Mouse (Mus musculus) embryonic stem cell, embryonic (primary cell): ENCODE results near the gene Nr4a1.

Experiments
- CTCF ChIA-PET, 4 experiments: fragments of 300-600 bp in 2 of 4; fragments of 350-600 bp in 2 of 4; sonication (Branson Sonifier 250); formaldehyde crosslinking; loops; one replicate each; lab custom pipeline; 2022; ENCODE audit warnings: inconsistent platforms in 2 of 4; lab: Charles Lee
- POLR2A ChIA-PET, 4 experiments: fragments of 300-600 bp in 2 of 4; fragments of 350-600 bp in 2 of 4; sonication (Branson Sonifier 250); formaldehyde crosslinking; loops; one replicate each; lab custom pipeline; 2022; ENCODE audit warnings: antibody characterized with exemption in 4 of 4, inconsistent platforms in 1 of 4; lab: Charles Lee

The Nr4a1 gene

GRCm38 (mm10) chr15:101241236-101241635 is 12.8 kb upstream of the Nr4a1 start:
- ChIA-PET POLR2A (interaction anchor here (0.6 to 12.8 kb wide), 52 partner anchors 9 to 743 kb away, joined by 3 to 241 read pairs (median 4); partner anchors contain the start of genes Grasp (in 3 of the 4), Atg101 (in 2 of the 4) and Acvr1b (in 1 of the 4)), CTCF (interaction anchor here (0.5 to 6.3 kb wide), 105 partner anchors 8 to 1118 kb away, joined by 3 to 140 read pairs (median 5); partner anchors contain the start of genes Atg101 (in 3 of the 4), Grasp (in 3 of the 4) and 6030408B16Rik (in 1 of the 4))

DNA sequence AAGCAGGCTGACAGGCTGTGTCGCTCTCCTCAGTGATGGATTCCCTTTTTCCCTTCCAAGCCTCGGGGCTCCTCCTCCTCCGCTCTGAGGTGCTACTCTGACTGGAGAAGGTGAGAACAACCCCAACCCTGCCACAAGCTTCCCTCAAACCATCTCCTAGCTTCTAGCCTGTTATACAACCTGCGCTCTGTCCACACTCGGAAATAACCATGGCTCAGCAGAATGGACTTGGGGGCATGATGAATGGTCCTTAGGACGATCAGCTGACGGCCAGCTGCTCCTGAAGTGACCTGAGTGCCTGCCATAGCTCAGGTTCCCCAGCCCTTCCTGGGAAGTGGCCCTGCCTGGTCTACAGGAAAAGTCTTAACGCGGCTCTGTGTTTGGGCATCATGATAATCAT is 12.2 kb upstream of the Nr4a1 start:
- CTCF ChIA-PET = interaction anchor here (0.5 to 6.3 kb wide), 36 partner anchors 8 to 433 kb away, joined by 3 to 140 read pairs (median 6); partner anchors contain the start of genes Grasp (in 2 of the 4), 6030408B16Rik (in 1 of the 4) and Atg101 (in 1 of the 4)
- POLR2A ChIA-PET = interaction anchor here (0.7 to 12.8 kb wide), 27 partner anchors 8 to 75 kb away, joined by 3 to 241 read pairs (median 7); partner anchors contain the start of genes Grasp (in 3 of the 4), Atg101 (in 1 of the 4) and Nr4a1 (in 1 of the 4)

DNA sequence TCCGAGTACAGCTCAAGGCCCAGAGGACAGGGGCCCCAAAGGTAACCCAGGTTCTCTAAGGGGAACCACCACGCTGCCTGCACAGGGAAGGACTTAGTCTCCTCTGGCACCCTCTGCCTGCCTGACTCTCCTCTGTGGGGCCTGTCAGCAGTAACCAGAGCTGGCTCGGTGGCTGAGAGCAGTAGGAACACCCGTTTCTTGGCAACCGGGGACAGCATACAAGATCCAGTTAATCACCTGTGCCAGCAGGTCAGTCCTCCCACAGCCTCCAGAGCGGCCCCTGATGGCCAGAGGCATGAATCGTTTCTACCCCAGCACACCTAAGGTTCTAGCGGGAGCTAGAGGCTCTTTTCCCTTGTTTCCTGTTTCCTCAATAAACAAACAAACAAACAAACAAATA is 11.4 kb upstream of the Nr4a1 start:
- POLR2A ChIA-PET = interaction anchor here in 3 of 4 experiments (0.6 to 12.8 kb wide), 28 partner anchors 8 to 81 kb away, joined by 3 to 241 read pairs (median 4); partner anchors contain the start of genes Grasp (in 3 of the 3), Atg101 (in 2 of the 3) and Nr4a1 (in 1 of the 3)
- CTCF ChIA-PET = interaction anchor here (0.6 to 6.3 kb wide), 52 partner anchors 9 to 464 kb away, joined by 3 to 140 read pairs (median 4); partner anchors contain the start of genes Atg101 (in 3 of the 4), Grasp (in 2 of the 4), 6030408B16Rik (in 1 of the 4) and Acvr1b (in 1 of the 4)

DNA sequence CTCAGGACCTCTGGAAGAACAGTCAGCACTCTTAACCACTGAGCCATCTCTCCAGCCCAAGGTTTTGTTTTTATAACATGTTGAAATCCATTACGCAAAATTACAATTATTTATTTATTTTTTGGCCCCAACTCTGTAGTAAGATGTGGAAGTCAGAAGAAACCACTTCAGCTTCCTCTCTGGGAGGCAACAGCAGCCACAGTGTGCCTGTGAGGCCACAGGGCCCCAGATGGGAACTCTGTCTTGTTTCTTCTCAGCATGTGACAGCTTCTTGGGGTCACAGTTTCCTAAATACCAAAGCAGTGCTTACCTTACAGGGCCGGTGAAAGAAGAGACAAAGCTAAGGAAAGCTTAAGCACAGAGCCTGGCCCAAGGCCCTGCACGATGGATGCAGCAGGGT is 10.1 kb upstream of the Nr4a1 start:
- CTCF ChIA-PET = interaction anchor here in 1 of 4 experiments (1.6 kb wide), 1 partner anchor 72 kb away, joined by 4 read pairs; no protein-coding TSS in a partner anchor
- POLR2A ChIA-PET = interaction anchor here in 2 of 4 experiments (1.2 to 6.6 kb wide), 8 partner anchors 10 to 73 kb away, joined by 4 to 39 read pairs (median 10); partner anchors contain the start of genes Atg101 (in 1 of the 2) and Grasp (in 1 of the 2)

DNA sequence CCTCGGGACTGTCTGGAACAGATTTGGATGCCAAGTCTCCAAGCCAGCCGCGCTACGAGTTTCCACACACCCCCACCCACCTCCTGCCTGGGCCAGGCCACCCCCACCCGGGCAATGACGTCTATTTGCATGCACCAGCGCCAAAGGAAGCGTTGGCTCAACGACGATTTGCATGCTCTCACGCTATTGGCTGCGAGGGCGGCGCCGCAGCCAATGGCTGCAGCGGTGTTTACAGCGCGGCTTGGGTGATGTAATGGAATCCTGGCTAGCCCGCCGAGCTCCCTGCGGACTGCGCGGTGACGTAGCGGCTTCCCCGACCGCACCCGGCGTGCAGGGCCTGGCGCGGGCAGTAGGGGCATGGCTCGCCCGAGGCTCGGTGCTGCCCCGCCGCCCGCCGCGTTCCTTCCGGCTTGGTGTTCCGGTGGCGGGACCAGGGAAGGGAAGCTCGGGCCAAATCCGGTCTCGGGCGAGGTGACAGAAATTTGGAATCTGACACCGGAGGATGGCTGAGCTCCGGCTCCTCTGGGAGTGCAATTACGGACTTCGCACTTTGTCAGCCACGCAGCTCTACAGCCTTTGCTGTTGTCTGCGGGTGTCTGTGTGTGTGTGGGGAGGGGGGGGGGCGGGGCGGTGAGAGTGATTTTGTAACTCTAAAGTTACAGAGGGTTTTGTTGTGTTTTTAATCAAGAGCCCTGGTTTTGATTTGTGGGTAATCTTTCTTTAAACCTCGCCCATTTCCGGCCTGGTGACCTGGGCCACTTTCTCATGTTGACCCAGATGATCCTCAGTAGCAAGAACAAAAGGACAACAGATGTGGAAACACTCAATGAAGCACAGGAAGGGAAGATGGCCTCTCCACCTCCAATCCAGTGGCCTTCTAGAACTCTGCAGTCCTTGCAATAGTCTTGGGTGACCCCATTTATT is 7.6 kb upstream of the Nr4a1 start:
- ChIA-PET POLR2A (interaction anchor here (0.6 to 6.6 kb wide), 78 partner anchors 8 to 1462 kb away, joined by 3 to 39 read pairs (median 5); partner anchors contain the start of genes Grasp (in 3 of the 4), Atg101 (in 2 of the 4), Acvr1b (in 1 of the 4) and Dazap2 (in 1 of the 4)), CTCF (interaction anchor here (0.6 to 2.0 kb wide), 35 partner anchors 8 to 1196 kb away, joined by 3 to 23 read pairs (median 4); partner anchors contain the start of genes 6030408B16Rik (in 1 of the 4) and Nr4a1 (in 1 of the 4))

DNA sequence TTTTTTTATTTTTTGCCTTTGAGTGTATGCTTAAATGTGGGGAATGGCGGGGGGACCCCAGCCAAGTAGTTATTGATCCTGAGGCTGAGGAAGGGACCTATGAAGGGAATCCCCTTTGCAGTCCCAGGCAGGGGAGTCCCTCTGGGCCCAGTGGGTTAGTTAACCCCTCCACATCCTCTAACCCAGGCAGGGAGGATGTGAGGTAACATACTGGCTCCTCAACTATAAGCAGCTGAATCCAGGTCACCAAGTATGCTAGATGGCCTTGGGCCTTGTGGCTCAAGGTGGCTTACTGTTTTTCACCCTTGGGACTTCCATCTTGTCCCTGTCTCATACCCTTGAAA is 6.9 kb upstream of the Nr4a1 start:
- POLR2A ChIA-PET = interaction anchor here (0.6 to 4.5 kb wide), 24 partner anchors 8 to 83 kb away, joined by 3 to 33 read pairs (median 6); partner anchors contain the start of genes Atg101 (in 1 of the 4), Grasp (in 1 of the 4) and Nr4a1 (in 1 of the 4)
- CTCF ChIA-PET = interaction anchor here in 2 of 4 experiments (0.7 to 2.0 kb wide), 8 partner anchors 12 to 737 kb away, joined by 3 to 23 read pairs (median 6); no protein-coding TSS in a partner anchor

DNA sequence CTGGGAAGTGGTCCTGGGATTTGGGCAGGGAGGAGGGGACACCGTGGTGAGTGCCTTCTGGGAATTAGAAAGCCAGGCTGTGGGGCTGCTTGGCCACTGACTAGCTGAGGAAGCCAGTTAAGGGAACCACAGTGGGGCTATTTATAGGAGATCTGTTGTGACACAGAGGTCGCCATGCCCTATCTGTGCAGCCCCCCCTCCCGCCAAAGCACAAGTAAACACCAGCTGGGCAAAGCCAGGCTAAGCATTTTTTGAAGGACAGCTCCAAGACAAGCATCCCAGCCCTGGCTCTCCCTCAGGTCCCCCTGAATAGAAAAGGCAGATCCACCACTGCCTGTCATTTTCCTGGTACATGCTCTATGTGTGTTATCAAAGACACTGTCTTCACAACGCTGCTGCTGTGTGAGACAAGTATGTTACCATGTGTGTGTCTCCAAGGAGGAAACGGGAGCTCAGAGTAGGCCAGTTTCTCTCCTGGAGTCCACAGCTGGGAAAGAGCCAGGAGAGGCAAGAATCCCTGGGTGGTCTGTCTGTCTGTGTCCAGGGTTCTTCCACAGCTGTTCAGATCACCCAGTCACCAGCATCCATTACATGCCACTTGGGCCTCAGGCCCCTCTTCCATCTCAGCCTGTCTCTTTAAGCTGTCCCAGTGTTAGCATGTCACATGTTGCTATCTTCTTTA is 5.9 kb upstream of the Nr4a1 start:
- POLR2A ChIA-PET = interaction anchor here in 2 of 4 experiments (0.6 to 4.5 kb wide), 13 partner anchors 13 to 931 kb away, joined by 3 to 33 read pairs (median 5); no protein-coding TSS in a partner anchor
- CTCF ChIA-PET = interaction anchor here in 2 of 4 experiments (1.0 to 1.2 kb wide), 4 partner anchors 13 to 633 kb away, joined by 3 to 4 read pairs (median 4); partner anchors contain the start of gene Dazap2 (in 1 of the 2)

DNA sequence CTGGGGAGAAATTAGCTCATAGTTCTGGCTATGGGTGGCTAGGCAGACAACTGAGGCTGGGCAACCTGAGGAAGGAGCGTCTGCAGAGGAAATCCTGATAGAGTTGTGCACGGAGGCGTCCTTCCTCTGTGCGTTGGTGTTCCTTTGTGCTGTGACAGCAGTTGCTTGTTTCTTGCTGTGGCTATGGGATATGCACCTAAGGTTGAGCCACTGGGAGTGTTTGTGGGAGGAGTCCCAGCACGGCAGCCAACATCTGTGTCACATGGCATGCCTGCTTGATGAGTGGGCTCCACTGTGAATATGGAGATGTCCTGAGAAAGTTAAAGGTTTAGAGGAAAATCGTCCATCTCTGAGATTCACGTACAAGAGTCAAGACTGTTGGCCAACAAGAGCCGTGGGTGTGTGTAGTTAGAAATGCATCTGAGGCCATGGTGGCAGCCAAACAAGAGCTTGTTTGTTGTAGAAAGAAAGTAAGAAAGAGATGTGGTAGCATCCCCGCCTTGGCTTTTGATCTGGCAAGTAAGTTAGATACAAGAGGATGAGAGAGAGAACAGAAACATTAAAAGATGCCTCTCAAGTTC is 3.8 kb upstream of the Nr4a1 start:
- ChIA-PET POLR2A (interaction anchor here in 2 of 4 experiments (0.7 to 4.5 kb wide), 10 partner anchors 8 to 157 kb away, joined by 3 to 30 read pairs (median 4); partner anchors contain the start of gene Atg101 (in 1 of the 2)), CTCF (interaction anchor here in 3 of 4 experiments (0.6 to 2.7 kb wide), 7 partner anchors 9 to 777 kb away, joined by 3 to 14 read pairs (median 4); no protein-coding TSS in a partner anchor)

DNA sequence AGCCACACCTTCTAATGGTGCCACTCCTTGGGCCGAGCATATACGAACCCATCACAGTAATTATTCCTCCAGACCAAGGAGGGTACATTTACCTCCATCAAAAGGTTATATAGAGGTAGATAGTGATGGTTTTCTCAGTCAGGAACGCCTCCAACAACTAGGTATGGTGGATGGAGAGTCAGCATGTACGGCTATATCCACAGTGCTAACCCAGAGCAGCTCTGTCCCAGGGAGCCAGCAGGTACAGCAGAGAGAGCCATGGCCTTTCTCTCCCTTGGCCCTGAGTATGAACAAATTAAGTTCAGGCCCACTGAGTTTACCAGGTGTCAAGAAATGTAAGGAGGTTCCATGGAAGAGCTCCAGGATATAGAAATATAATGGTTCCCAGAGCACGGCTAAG is 2.1 kb upstream of the Nr4a1 start:
- ChIA-PET POLR2A (interaction anchor here in 2 of 4 experiments (0.8 to 4.5 kb wide), 11 partner anchors 10 to 32 kb away, joined by 3 to 30 read pairs (median 3); partner anchors contain the start of gene Atg101 (in 1 of the 2)), CTCF (interaction anchor here in 3 of 4 experiments (0.7 to 2.7 kb wide), 3 partner anchors 9 to 11 kb away, joined by 3 to 14 read pairs (median 9); no protein-coding TSS in a partner anchor)

DNA sequence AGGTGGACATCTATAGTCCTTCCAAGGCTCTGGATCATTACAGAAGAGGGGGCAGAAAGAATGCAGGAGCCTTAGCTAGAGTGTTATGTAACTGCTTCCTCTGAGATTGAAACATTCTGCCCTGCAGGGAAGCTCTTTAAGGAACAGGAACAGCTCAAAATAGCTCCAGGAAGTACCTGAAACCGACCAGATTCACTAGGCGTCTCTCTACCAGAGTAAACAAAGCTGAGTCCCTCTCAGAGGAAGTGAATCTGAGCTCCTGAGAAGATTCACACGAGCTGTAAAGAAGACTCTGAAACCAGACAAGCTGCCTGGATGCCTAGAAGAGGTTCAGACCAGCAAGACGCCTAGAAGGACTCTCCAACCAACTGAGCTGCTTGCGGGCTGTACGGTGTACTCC is 1.5 kb upstream of the Nr4a1 start:
- CTCF ChIA-PET = interaction anchor here (0.5 to 2.7 kb wide), 8 partner anchors 10 to 64 kb away, joined by 3 to 14 read pairs (median 4); partner anchors contain the start of gene Grasp (in 1 of the 4)
- POLR2A ChIA-PET = interaction anchor here in 2 of 4 experiments (0.7 to 4.5 kb wide), 12 partner anchors 10 to 28 kb away, joined by 3 to 30 read pairs (median 3); no protein-coding TSS in a partner anchor

GRCm38 (mm10) chr15:101253563-101253885 is 545 bp upstream of the Nr4a1 start:
- ChIA-PET CTCF (interaction anchor here in 2 of 4 experiments (0.6 to 1.2 kb wide), 3 partner anchors 12 to 63 kb away, joined by 3 to 8 read pairs (median 4); partner anchors contain the start of gene Grasp (in 1 of the 2)), POLR2A (interaction anchor here in 1 of 4 experiments (2.2 to 4.5 kb wide), 2 partner anchors 11 to 14 kb away, joined by 11 to 30 read pairs; no protein-coding TSS in a partner anchor)

- ChIA-PET POLR2A (interaction anchor here (0.5 to 17.4 kb wide), 18 partner anchors 9 to 991 kb away, joined by 3 to 268 read pairs (median 6); partner anchors contain the start of gene Atg101 (in 1 of the 4)), CTCF (interaction anchor here in 3 of 4 experiments (0.5 to 2.0 kb wide), 8 partner anchors 13 to 1328 kb away, joined by 3 to 9 read pairs (median 4); no protein-coding TSS in a partner anchor)
These were observed 1.9 kb downstream of the Nr4a1 start for GRCm38 (mm10) chr15:101255842-101256462.

GRCm38 (mm10) chr15:101256463-101257206 is 2.6 kb downstream of the Nr4a1 start:
- ChIA-PET CTCF (interaction anchor here in 2 of 4 experiments (0.5 to 2.0 kb wide), 5 partner anchors 16 to 1327 kb away, joined by 3 to 9 read pairs (median 4); no protein-coding TSS in a partner anchor), POLR2A (interaction anchor here (0.5 to 17.4 kb wide), 17 partner anchors 9 to 991 kb away, joined by 3 to 268 read pairs (median 6); partner anchors contain the start of gene Atg101 (in 1 of the 4))

DNA sequence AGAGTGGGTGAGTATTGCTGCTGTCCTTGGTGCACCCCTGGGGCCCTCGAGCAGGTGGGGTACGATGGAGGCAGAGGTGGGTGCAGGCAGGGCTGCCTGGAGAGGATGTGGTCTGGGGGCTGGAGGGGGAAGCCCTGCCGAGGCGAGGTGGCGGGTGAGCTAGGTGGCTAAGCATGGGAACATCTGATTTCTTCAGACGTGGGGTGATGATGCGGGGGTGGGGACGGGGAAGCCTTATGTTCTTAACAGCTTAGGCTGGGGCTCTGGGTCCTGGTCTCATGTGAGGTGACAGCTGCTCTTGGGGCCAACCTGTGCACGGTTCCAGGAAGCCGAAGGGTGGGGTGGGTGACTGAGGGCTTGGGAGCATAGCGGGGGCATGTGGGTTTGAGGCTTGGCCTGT is 4.4 kb downstream of the Nr4a1 start:
- ChIA-PET CTCF (no interaction called here), POLR2A (interaction anchor here in 2 of 4 experiments (2.8 to 17.4 kb wide), 3 partner anchors 9 to 21 kb away, joined by 10 to 268 read pairs (median 29); partner anchors contain the start of gene Atg101 (in 1 of the 2))

DNA sequence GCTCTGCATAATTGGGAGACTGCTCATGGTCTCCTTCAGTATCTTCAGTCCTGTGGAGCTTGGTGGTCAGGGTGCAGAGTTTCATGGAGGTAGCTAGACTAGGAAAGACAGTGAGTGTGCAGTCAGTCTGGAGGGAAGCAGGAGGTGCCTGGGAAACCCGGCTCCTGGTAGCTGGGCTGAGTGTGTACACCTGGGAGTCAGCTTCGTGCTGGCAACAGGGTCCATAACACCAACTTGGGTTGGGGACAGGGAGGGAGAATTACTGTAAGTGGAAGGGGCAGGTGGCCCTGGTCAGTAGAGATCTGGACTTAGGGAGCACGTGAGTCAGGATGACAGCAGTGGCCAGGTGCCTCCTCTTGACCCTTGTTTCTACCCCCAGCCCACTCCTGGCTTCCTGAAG is 5.9 kb downstream of the Nr4a1 start:
- CTCF ChIA-PET = no interaction called here
- POLR2A ChIA-PET = interaction anchor here in 3 of 4 experiments (0.6 to 17.4 kb wide), 8 partner anchors 8 to 120 kb away, joined by 3 to 268 read pairs (median 5); partner anchors contain the start of gene Atg101 (in 1 of the 3)
